Mouse (Mus musculus): ENCODE results near the gene Phkg2. TPM values are rescaled to one million over a fixed set of nuclear protein-coding genes. Genes with fewer than 3 reads are reported as not detected.

The Phkg2 gene
- polyA plus RNA-seq (2015; fragmentation: Nextera tagmentation; extraction: Ambion mirVana): 34.3 TPM in 2 replicates

DNA sequence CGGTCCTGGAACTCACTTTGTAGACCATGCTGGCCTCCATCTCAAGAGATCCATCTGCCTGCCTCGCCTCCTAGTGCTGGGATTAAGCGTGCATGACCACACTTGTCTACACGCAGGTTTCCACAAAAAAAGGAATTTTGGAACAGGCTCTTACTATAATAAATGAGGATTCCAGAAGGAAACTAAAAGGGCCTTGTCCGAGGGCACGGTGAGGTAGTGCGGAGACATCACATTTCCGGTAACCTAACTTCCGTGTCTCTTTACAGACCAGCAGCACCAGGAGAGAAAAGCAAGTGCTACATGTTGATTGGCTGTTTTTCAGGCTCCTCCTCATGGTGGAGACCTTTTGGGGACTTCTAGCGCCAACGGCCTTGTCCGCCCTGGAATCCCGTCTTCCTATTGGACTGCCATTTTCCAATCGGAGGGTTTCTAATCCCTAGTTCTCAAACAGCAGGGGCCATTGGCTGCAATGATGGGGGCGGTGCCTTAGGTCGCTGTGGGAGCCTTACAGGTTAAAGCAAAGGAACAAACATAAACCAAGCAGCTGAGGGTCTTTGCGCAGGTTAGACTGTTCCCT, at the start of gene Phkg2:
Gene Phkg2, plus strand, starts transcription at position 446 of the 577 bp plus-strand sequence.
- H3K4me1 ChIP-seq (replicated peaks): peaks cover 10% of the 10 kb centered on the region; the same call in 1 of the 2 replicates
- WGBS: under 1% methylated on average over 17 of the region's 17 CpGs
- H3K4me3 ChIP-seq (replicated peaks): peak within 1 kb of the TSS; percentile 77
- no peaks in the 10 kb centered on the region for H3K9me3 ChIP-seq
- H3K4me2 ChIP-seq (replicated peaks): peak within 1 kb of the TSS; percentile 92
- no peaks in the 10 kb centered on the region for H3K27me3 ChIP-seq (replicated peaks)
- H3K27ac ChIP-seq: peak within 1 kb of the TSS; percentile 61
- peaks cover 9% of the 10 kb centered on the region; the same call in 1 of the 2 replicates for H3K36me3 ChIP-seq
- ATAC-seq: peak; percentile 99
- H3K9ac ChIP-seq: peak within 1 kb of the TSS; percentile 84

- no peaks in the 10 kb centered on the region for H3K4me1 ChIP-seq (replicated peaks)
- H3K9me3 ChIP-seq: no peaks in the 10 kb centered on the region
- H3K36me3 ChIP-seq: peaks cover 60% of the 10 kb centered on the region
- WGBS: 96% methylated on average over 3 of the region's 3 CpGs
- H3K4me3 ChIP-seq (replicated peaks): no peak overlapping the region
- H3K27ac ChIP-seq: no peak overlapping the region
- H3K4me2 ChIP-seq (replicated peaks): no peak overlapping the region
- ATAC-seq: no peak
- no peak overlapping the region for H3K9ac ChIP-seq
- no peaks in the 10 kb centered on the region for H3K27me3 ChIP-seq (replicated peaks)
Measured at GRCm38 (mm10) chr7:127541671-127542070, 31.5 kb upstream of the Phkg2 start.

- H3K4me1 ChIP-seq (replicated peaks): no peaks in the 10 kb centered on the region
- no peak overlapping the region for H3K4me2 ChIP-seq (replicated peaks)
- no peak overlapping the region for H3K9ac ChIP-seq
- no peaks in the 10 kb centered on the region for H3K27me3 ChIP-seq (replicated peaks)
- no peaks in the 10 kb centered on the region for H3K9me3 ChIP-seq
- H3K27ac ChIP-seq: no peak overlapping the region
- H3K4me3 ChIP-seq (replicated peaks): no peak overlapping the region
- peaks cover 45% of the 10 kb centered on the region for H3K36me3 ChIP-seq
- no peak for ATAC-seq
- WGBS: 88% methylated on average over 15 of the region's 15 CpGs
Measured at GRCm38 (mm10) chr7:127549116-127549835, 23.9 kb upstream of the Phkg2 start.

- Histone ChIP-seq H3K9me3 (no peaks in the 10 kb centered on the region), H3K27ac (no peak overlapping the region), H3K9ac (no peak overlapping the region), H3K4me1 (replicated peaks) (no peaks in the 10 kb centered on the region), H3K4me2 (replicated peaks) (no peak overlapping the region), H3K27me3 (replicated peaks) (no peaks in the 10 kb centered on the region), H3K36me3 (peaks cover 50% of the 10 kb centered on the region), H3K4me3 (replicated peaks) (no peak overlapping the region)
- 91% methylated on average over 8 of the region's 8 CpGs for WGBS
- ATAC-seq: no peak
Measured at GRCm38 (mm10) chr7:127551558-127551957, 21.6 kb upstream of the Phkg2 start.

DNA sequence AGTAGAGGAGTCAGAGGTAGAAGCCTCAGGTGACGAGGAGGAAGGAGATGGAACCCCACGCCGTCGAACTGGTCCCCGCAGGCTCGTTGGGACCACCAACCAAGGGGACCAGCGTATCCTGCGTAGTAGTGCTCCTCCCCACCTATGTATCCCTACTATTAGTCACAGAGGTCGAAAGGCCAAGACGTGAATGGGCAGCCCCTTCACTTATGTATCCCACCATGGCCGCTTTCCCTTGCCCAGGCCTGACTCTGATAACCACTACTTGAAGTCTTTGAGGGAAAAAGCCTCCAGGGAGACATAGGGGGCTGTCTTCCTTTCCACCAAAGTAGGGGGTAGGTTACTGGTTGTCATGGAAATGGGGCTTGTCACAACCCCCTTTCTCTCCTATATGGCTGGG, 12.6 kb upstream of the Phkg2 start:
- H3K4me2 ChIP-seq (replicated peaks): no peak overlapping the region
- H3K27ac ChIP-seq: no peak overlapping the region
- 0 out of 2 replicates have a peak, but pooled peaks have one; percentile 17 for ATAC-seq
- H3K4me1 ChIP-seq (replicated peaks): no peaks in the 10 kb centered on the region
- H3K27me3 ChIP-seq (replicated peaks): no peaks in the 10 kb centered on the region
- peaks cover 44% of the 10 kb centered on the region for H3K36me3 ChIP-seq
- H3K9me3 ChIP-seq: no peaks in the 10 kb centered on the region
- H3K4me3 ChIP-seq (replicated peaks): no peak overlapping the region
- no peak overlapping the region for H3K9ac ChIP-seq
- 92% methylated on average over 11 of the region's 11 CpGs for WGBS

DNA sequence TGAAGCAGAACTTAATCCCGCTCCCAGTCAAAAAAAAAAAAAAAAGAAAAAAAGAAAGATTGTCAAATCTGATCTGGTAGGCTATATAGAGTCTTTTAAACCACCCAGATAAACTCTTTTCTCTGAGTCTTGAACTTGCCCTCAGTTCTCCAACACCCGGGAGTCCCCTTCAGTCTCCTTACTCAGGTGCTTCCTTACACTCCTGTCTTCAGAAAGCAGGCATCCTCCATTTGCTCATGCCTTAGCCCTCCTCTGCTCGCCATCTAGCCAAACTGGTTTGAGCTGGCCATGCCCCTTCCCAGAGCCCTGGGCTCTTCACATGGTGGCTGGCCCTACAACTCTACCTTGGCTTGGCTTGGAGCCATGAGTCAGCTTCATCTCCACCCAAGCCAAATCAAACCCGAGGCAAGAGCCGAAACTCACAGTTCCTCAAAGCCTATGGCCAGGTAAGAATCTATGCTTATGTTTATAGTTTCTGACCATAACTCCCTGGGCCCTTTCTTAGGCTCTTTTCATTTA, 11.7 kb upstream of the Phkg2 start, which contains the start of gene Tmem265:
Gene Tmem265, plus strand, starts transcription at position 51 of the 519 bp plus-strand sequence.
- no peak within 1 kb of the TSS for H3K9ac ChIP-seq
- H3K36me3 ChIP-seq: peaks cover 42% of the 10 kb centered on the region
- no peak within 1 kb of the TSS for H3K4me2 ChIP-seq (replicated peaks)
- H3K27ac ChIP-seq: no peak within 1 kb of the TSS
- H3K27me3 ChIP-seq (replicated peaks): no peaks in the 10 kb centered on the region
- 91% methylated on average over 5 of the region's 5 CpGs for WGBS
- no peaks in the 10 kb centered on the region for H3K9me3 ChIP-seq
- H3K4me3 ChIP-seq (replicated peaks): no peak within 1 kb of the TSS
- no peaks in the 10 kb centered on the region for H3K4me1 ChIP-seq (replicated peaks)
- no peak for ATAC-seq

- no peak overlapping the region for H3K4me2 ChIP-seq (replicated peaks)
- WGBS: 76% methylated on average over 6 of the region's 6 CpGs
- H3K36me3 ChIP-seq: peaks cover 28% of the 10 kb centered on the region
- ATAC-seq: no peak
- H3K27me3 ChIP-seq (replicated peaks): no peaks in the 10 kb centered on the region
- no peak overlapping the region for H3K9ac ChIP-seq
- H3K4me1 ChIP-seq (replicated peaks): no peaks in the 10 kb centered on the region
- no peaks in the 10 kb centered on the region for H3K9me3 ChIP-seq
- no peak overlapping the region for H3K27ac ChIP-seq
- H3K4me3 ChIP-seq (replicated peaks): no peak overlapping the region
Measured at GRCm38 (mm10) chr7:127564381-127565150, 8.6 kb upstream of the Phkg2 start.

DNA sequence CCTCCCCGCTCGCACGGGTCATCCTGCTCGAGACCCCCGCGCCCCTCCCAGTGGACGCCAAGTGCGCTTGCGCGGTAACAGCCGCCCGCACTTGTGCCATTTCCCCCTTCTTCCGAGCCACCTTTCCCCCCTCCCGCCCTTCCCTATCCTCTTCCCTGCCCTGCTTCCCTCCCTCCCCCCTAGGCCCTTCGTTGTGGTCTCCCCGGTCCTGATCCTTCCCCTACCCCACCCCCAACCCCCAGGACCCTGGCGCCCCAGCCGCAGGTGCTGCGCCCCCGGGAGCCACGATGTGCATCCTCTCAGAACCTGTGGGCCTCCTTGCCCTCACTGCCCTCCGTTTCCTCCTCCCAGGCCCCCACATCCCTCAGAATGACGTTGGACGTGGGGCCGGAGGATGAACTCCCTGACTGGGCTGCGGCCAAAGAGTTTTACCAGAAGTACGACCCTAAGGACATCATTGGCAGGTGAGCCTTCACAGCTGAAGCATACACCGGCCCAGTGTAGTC, 416 bp downstream of the Phkg2 start:
- peak overlapping the region; percentile 77 for H3K4me3 ChIP-seq (replicated peaks)
- peak overlapping the region; percentile 38; the same call in 1 of the 2 replicates for H3K27ac ChIP-seq
- H3K9ac ChIP-seq: peak overlapping the region; percentile 84
- H3K27me3 ChIP-seq (replicated peaks): no peaks in the 10 kb centered on the region
- peak overlapping the region; percentile 92 for H3K4me2 ChIP-seq (replicated peaks)
- peaks cover 12% of the 10 kb centered on the region for H3K36me3 ChIP-seq
- H3K9me3 ChIP-seq: no peaks in the 10 kb centered on the region
- peaks cover 10% of the 10 kb centered on the region; the same call in 1 of the 2 replicates for H3K4me1 ChIP-seq (replicated peaks)
- under 1% methylated on average over 27 of the region's 28 CpGs for WGBS
- ATAC-seq: peak; percentile 76

DNA sequence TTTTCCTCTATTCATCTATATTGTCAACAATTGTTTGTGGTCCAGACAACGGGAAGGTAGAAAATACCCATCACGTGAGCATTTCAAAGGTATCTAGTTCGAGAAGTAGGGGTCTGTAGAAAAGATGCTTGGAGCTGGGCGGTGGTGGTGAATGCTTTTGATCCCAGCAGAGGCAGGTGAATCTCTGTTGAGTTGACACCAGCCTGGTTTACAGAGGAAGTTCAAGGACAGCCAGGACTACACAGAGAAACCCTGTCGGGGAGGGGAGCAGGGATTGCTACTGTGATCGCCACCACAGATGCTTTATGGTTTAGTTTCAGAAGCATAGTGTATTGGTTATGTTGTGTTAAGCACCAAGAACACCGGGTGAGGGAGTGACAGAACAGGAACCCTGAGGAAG, 975 bp downstream of the Phkg2 start:
- WGBS: 16% methylated on average over 7 of the region's 7 CpGs
- H3K9me3 ChIP-seq: no peaks in the 10 kb centered on the region
- H3K27ac ChIP-seq: peak overlapping the region; percentile 38; the same call in 1 of the 2 replicates
- H3K27me3 ChIP-seq (replicated peaks): no peaks in the 10 kb centered on the region
- H3K4me3 ChIP-seq (replicated peaks): peak overlapping the region; percentile 77
- ATAC-seq: no peak
- peak overlapping the region; percentile 92 for H3K4me2 ChIP-seq (replicated peaks)
- H3K4me1 ChIP-seq (replicated peaks): peaks cover 10% of the 10 kb centered on the region; the same call in 1 of the 2 replicates
- H3K9ac ChIP-seq: peak overlapping the region; percentile 84
- H3K36me3 ChIP-seq: peaks cover 12% of the 10 kb centered on the region

GRCm38 (mm10) chr7:127583260-127583659, 10.1 kb downstream of the Phkg2 start:
- H3K9me3 ChIP-seq: no peaks in the 10 kb centered on the region
- WGBS: 93% methylated on average over 6 of the region's 6 CpGs
- H3K9ac ChIP-seq: no peak overlapping the region
- no peak for ATAC-seq
- H3K27ac ChIP-seq: no peak overlapping the region
- peaks cover 10% of the 10 kb centered on the region for H3K4me1 ChIP-seq (replicated peaks)
- H3K4me2 ChIP-seq (replicated peaks): no peak overlapping the region
- H3K27me3 ChIP-seq (replicated peaks): no peaks in the 10 kb centered on the region
- no peak overlapping the region for H3K4me3 ChIP-seq (replicated peaks)
- peaks cover 21% of the 10 kb centered on the region for H3K36me3 ChIP-seq

DNA sequence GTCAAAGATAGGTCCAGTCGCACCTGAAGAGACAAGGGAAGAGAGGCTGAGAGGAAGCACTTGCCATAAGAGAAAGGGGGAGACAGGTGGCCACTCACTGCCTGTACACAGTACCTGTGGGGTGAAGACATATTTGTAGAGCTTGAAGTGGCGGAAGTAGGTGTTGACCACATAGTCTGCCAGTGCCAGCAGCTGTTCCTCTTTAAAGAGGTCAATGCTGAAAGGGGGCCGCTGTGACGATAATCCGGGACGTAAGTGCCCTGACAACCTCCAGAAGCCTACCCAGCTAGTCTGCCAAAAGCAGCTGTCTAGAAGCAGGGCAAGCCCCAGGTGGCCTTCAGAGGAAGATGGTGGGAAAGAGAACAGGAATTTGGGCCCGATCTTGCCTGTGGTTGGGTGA, 11.9 kb downstream of the Phkg2 start:
- peaks cover 24% of the 10 kb centered on the region for H3K36me3 ChIP-seq
- no peaks in the 10 kb centered on the region for H3K9me3 ChIP-seq
- no peak for ATAC-seq
- H3K9ac ChIP-seq: no peak overlapping the region
- H3K4me3 ChIP-seq (replicated peaks): no peak overlapping the region
- H3K27me3 ChIP-seq (replicated peaks): no peaks in the 10 kb centered on the region
- WGBS: 84% methylated on average over 7 of the region's 7 CpGs
- peaks cover 17% of the 10 kb centered on the region for H3K4me1 ChIP-seq (replicated peaks)
- H3K4me2 ChIP-seq (replicated peaks): no peak overlapping the region
- H3K27ac ChIP-seq: no peak overlapping the region

DNA sequence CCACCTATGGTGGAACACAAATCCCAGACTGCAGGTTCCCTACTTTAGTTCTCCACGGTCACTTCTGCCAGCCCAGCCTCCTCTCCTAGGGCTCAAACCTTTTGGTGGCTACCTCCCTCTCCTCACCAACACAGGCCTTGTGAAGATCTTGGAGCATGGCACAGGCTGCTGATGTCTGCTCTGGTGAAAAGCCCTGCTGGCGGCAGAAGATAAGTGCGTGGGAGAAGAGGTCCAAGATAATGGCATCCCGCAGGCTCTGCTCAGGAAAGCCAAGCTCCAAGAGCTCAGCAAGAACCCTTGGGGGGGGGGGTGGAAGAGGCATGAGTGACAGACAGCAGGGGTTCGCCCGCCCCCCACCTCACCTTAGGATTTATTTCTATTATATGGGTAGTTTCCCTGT, 13.0 kb downstream of the Phkg2 start:
- Histone ChIP-seq H3K27ac (no peak overlapping the region), H3K4me1 (replicated peaks) (peaks cover 17% of the 10 kb centered on the region), H3K4me3 (replicated peaks) (no peak overlapping the region), H3K9me3 (no peaks in the 10 kb centered on the region), H3K36me3 (peaks cover 22% of the 10 kb centered on the region), H3K9ac (no peak overlapping the region), H3K27me3 (replicated peaks) (no peaks in the 10 kb centered on the region), H3K4me2 (replicated peaks) (no peak overlapping the region)
- WGBS: 94% methylated on average over 6 of the region's 6 CpGs
- ATAC-seq: no peak

Data from intestine, embryonic 15.5 days (tissue).